Mouse (Mus musculus) left cerebral cortex, adult 11 months (tissue): ENCODE data around the gene Armc9.

Source experiments
- DNase-seq: peaks from one replicate; pipeline ENCODE4 v3.0.0; 2022; ENCODE audit warnings: low spot score

Armc9 gene

GRCm38 (mm10) chr1:86312269-86312668 lies 157.7 kb downstream of the Armc9 start:
- DNase-seq, result no peak

GRCm38 (mm10) chr1:86313096-86313771 lies 158.7 kb downstream of the Armc9 start:
- no peak for DNase-seq

GRCm38 (mm10) chr1:86313772-86314125 lies 159.2 kb downstream of the Armc9 start:
- DNase-seq, result no peak

GRCm38 (mm10) chr1:86320822-86321413 lies 166.3 kb downstream of the Armc9 start:
- no peak for DNase-seq
